Mouse (Mus musculus): ENCODE results near the gene Gdf15.

GRCm38 (mm10) chr8:70636838-70637237 lies 4.6 kb upstream of the Gdf15 start:
- TF ChIP-seq POLR2A (IDR thresholded peaks at IDR 0.05; ENCODE audit: extremely low read depth, insufficient read depth, low read length): no peak
- no peak for TF ChIP-seq CTCF (IDR thresholded peaks at IDR 0.05; ENCODE audit: extremely low read depth, insufficient read depth, low read length)
